Mouse (Mus musculus): ENCODE data around the gene Crcp.

DNA sequence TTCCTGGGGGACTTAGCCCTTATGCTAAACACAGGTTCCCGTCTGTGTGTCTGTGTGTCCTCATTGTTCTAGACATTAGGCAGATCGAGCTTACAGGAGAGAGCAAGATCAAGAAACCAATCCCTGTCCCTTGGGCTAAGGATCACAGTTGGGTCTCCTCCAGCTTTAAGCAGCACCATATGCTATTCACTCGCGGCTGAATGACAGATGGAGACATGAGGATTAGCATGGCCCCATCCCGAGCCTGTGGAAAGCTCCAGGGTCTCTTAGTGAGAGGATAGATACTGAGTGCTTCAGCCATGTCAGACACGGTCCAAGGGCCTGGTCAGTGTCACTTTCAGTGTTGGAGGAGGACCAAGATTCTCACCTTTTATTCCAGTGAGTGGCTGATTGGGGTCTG lies 21.3 kb downstream of the Crcp start:
- TF ChIP-seq CTCF (IDR thresholded peaks at IDR 0.05; ENCODE audit: low read depth, low read length) (no peak), GATA1 (IDR thresholded peaks at IDR 0.05; ENCODE audit: borderline replicate concordance, low read length) (no peak), POLR2AphosphoS5 (IDR thresholded peaks at IDR 0.05; ENCODE audit: insufficient replicate concordance, low read depth, low read length) (no peak), TAL1 (conservative IDR thresholded peaks at IDR 0.05; ENCODE audit: low read depth, low read length) (no peak), GATA2 (IDR thresholded peaks at IDR 0.05; ENCODE audit: borderline replicate concordance, low read depth, low read length) (no peak)

Measured in G1E (cell line).